Mouse (Mus musculus) MEL (cell line): ENCODE measurements at regions not wholly inside any gene's neighbourhood (a gene's known extent, or its start where the extent isn't known, plus 50 kb on each side); places are given as distances from the start of the nearest gene placed in this dataset.

Experiments
- DNase-seq: peaks from one replicate; pipeline ENCODE4 v3.0.0; 2011; ENCODE audit warnings: low read depth, low spot score
- H3K27ac ChIP-seq: 2 replicates; pipeline ENCODE4 v1.5.1; 2012; ENCODE audit warnings: low read depth, mild to moderate bottlenecking, control low read depth, low read length, moderate library complexity; ENCODE audit not compliant: control insufficient read depth
- H3K27me3 ChIP-seq, 2 experiments: fragments of 150-350 bp in 1 of 2; sonication (generic) in 1 of 2; 2 replicates each; pipeline ENCODE4 v1.6.1; 2012; ENCODE audit warnings: low read length in 2 of 2, mild to moderate bottlenecking in 2 of 2, improper control_type of control experiment in 1 of 2, moderate library complexity in 1 of 2; ENCODE audit not compliant: insufficient read depth in 2 of 2, control insufficient read depth in 1 of 2
- H3K36me3 ChIP-seq, 2 experiments: 2 replicates each; pipeline ENCODE4 v1.6.1; 2012 to 2014; ENCODE audit warnings: low read length in 2 of 2, improper control_type of control experiment in 1 of 2, inconsistent platforms in 1 of 2, mild to moderate bottlenecking in 1 of 2; ENCODE audit not compliant: insufficient read depth in 2 of 2, control insufficient read depth in 1 of 2
- H3K4me1 ChIP-seq, 2 experiments: fragments of 150-350 bp in 1 of 2; sonication (generic) in 1 of 2; 2 replicates each; pipeline ENCODE4 v1.6.1; 2012; ENCODE audit warnings: low read length in 2 of 2, improper control_type of control experiment in 1 of 2, mild to moderate bottlenecking in 1 of 2; ENCODE audit not compliant: insufficient read depth in 2 of 2, control insufficient read depth in 1 of 2
- H3K4me3 ChIP-seq, 2 experiments: fragments of 150-350 bp in 1 of 2; sonication (generic) in 1 of 2; 2 replicates each; pipeline ENCODE4 v1.5.1; 2012; ENCODE audit warnings: low read depth in 2 of 2, low read length in 2 of 2, mild to moderate bottlenecking in 2 of 2, moderate library complexity in 2 of 2, control low read depth in 1 of 2, improper control_type of control experiment in 1 of 2; ENCODE audit not compliant: control insufficient read depth in 1 of 2, insufficient read depth in 1 of 2
- H3K79me2 ChIP-seq: 2 replicates; pipeline ENCODE4 v1.6.1; 2012; ENCODE audit warnings: mild to moderate bottlenecking, low read length, moderate library complexity; ENCODE audit not compliant: control insufficient read depth, poor library complexity, insufficient read depth
- H3K9ac ChIP-seq: 2 replicates; pipeline ENCODE4 v1.6.1; 2012; ENCODE audit warnings: low read depth, mild to moderate bottlenecking, control low read depth, low read length, moderate library complexity; ENCODE audit not compliant: control insufficient read depth, poor library complexity, severe bottlenecking
- H3K9me3 ChIP-seq: fragments of 150-350 bp; sonication (generic); replicated peaks from 2 replicates; pipeline ENCODE4 v1.6.1; 2012; ENCODE audit warnings: mild to moderate bottlenecking, low read length, improper control_type of control experiment, moderate library complexity; ENCODE audit not compliant: insufficient read depth
- BHLHE40 ChIP-seq: IDR thresholded peaks from 2 replicates; pipeline ENCODE4 v1.6.1; 2012; ENCODE audit warnings: low read depth, mild to moderate bottlenecking, inconsistent platforms, low read length, improper control_type of control experiment, borderline replicate concordance
- CHD2 ChIP-seq: IDR thresholded peaks from 2 replicates; pipeline ENCODE4 v1.6.1; 2011; ENCODE audit warnings: low read length, improper control_type of control experiment
- ELF1 ChIP-seq: IDR thresholded peaks from 2 replicates; pipeline ENCODE4 v1.6.1; 2014; ENCODE audit warnings: low read depth, mild to moderate bottlenecking, inconsistent platforms, low read length, improper control_type of control experiment, moderate library complexity
- ETS1 ChIP-seq: IDR thresholded peaks from 2 replicates; pipeline ENCODE4 v1.6.1; 2012; ENCODE audit warnings: low read depth, mild to moderate bottlenecking, inconsistent platforms, low read length, improper control_type of control experiment, moderate library complexity
- GABPA ChIP-seq: IDR thresholded peaks from 2 replicates; pipeline ENCODE4 v1.6.1; 2012; ENCODE audit warnings: low read depth, mild to moderate bottlenecking, inconsistent platforms, low read length, improper control_type of control experiment, moderate library complexity
- GATA1 ChIP-seq: IDR thresholded peaks from 2 replicates; pipeline ENCODE4 v1.6.1; 2011; ENCODE audit warnings: low read depth, low read length, improper control_type of control experiment
- JUND ChIP-seq: IDR thresholded peaks from 2 replicates; pipeline ENCODE4 v1.6.1; 2011; ENCODE audit warnings: low read depth, mild to moderate bottlenecking, improper control_type of control experiment, low read length
- MAX ChIP-seq: IDR thresholded peaks from 2 replicates; pipeline ENCODE4 v1.6.1; 2011; ENCODE audit warnings: low read length, improper control_type of control experiment
- MAZ ChIP-seq: IDR thresholded peaks from 2 replicates; pipeline ENCODE4 v1.6.1; 2012; ENCODE audit warnings: low read depth, mild to moderate bottlenecking, inconsistent platforms, low read length, improper control_type of control experiment
- NRF1 ChIP-seq: IDR thresholded peaks from 2 replicates; pipeline ENCODE4 v1.6.1; 2014; ENCODE audit warnings: low read depth, mild to moderate bottlenecking, inconsistent platforms, low read length, improper control_type of control experiment, moderate library complexity; ENCODE audit not compliant: poor library complexity, insufficient read depth, severe bottlenecking
- POLR2AphosphoS2 ChIP-seq: IDR thresholded peaks from 2 replicates; pipeline ENCODE4 v1.6.1; 2011; ENCODE audit warnings: low read length, improper control_type of control experiment
- POLR2AphosphoS5 ChIP-seq: IDR thresholded peaks from 2 replicates; pipeline ENCODE4 v1.6.1; 2012; ENCODE audit warnings: low read depth, borderline replicate concordance, mild to moderate bottlenecking, inconsistent platforms, low read length, moderate library complexity, mixed read lengths
- SIN3A ChIP-seq: IDR thresholded peaks from 2 replicates; pipeline ENCODE4 v1.6.1; 2012; ENCODE audit warnings: low read length, improper control_type of control experiment, inconsistent platforms
- SMC3 ChIP-seq: IDR thresholded peaks from 2 replicates; pipeline ENCODE4 v1.6.1; 2011; ENCODE audit warnings: low read depth, low read length, improper control_type of control experiment
- USF1 ChIP-seq: IDR thresholded peaks from 2 replicates; pipeline ENCODE4 v1.6.1; 2014; ENCODE audit warnings: low read depth, mild to moderate bottlenecking, inconsistent platforms, low read length, improper control_type of control experiment, moderate library complexity
- USF2 ChIP-seq, 2 experiments: IDR thresholded peaks; 2 replicates each; pipeline ENCODE4 v1.6.1; 2011 to 2012; ENCODE audit warnings: improper control_type of control experiment in 2 of 2, low read length in 2 of 2, borderline replicate concordance in 1 of 2, inconsistent platforms in 1 of 2, low read depth in 1 of 2, mild to moderate bottlenecking in 1 of 2; ENCODE audit not compliant: insufficient read depth in 1 of 2
- ZMIZ1 ChIP-seq: IDR thresholded peaks from 2 replicates; pipeline ENCODE4 v1.6.1; 2012; ENCODE audit warnings: low read depth, mild to moderate bottlenecking, inconsistent platforms, low read length, improper control_type of control experiment, moderate library complexity
- ZNF384 ChIP-seq: IDR thresholded peaks from 2 replicates; pipeline ENCODE4 v1.6.1; 2012; ENCODE audit warnings: low read depth, mild to moderate bottlenecking, inconsistent platforms, low read length, improper control_type of control experiment

DNA sequence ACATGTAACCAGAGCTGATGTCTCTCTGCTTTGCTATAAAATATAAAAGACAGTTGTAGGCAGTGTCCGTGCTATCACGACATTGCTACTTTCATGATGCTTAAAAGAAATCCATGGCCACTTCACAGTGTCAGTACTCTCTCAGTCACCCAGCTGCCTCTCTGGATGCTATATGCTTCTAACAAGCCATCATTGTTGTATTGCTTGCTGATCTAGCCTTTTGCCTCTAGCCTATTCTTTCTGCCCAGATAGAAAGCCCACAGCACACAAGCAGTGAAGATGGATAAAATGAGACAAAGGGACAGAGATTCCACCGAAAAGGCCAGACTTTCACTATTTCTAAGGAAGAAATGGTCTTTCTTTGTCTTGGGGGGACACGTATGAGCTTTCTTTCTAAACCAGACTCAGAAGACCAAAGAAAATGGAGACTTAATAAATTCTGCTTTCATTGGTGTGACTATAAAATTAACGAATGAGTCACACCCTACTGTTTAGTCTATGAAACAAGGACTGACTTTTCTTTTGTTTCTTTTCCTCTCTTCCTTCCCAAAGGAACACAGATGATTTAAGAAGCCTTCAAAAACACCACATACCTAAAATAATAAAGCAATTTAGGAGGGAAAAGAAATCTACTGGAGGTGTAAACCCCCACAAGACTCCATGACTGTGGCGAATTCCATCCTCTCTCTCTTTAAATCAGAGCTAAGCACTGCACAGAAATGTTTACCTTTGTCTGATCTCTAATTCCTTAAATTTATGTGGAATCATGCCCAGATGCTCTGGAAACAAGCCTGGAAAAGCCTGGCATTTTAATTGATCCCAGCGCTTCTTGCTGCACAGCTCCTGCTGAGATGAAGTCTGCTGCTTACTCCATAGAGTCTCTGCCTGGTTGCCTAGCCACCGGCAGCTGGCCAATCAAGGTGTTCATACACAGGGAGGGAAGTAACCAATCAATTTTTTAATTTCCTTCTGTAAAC lies 89.6 kb upstream of the Gas2 start:
- no peak for DNase-seq
- no peak overlapping the region for H3K9ac ChIP-seq
- H3K4me3 ChIP-seq, result no peak overlapping the region
- no peaks in the 10 kb centered on the region for H3K9me3 ChIP-seq
- no peaks in the 10 kb centered on the region for H3K36me3 ChIP-seq
- H3K4me1 ChIP-seq, result no peaks in the 10 kb centered on the region
- H3K27ac ChIP-seq, result no peak overlapping the region
- no peaks in the 10 kb centered on the region for H3K79me2 ChIP-seq
- no peak for TF ChIP-seq ZMIZ1
- TF ChIP-seq ETS1, result no peak
- no peak for TF ChIP-seq GATA1
- no peak for TF ChIP-seq JUND
- no peak for TF ChIP-seq SIN3A
- no peak for TF ChIP-seq SMC3
- no peak for TF ChIP-seq NRF1
- no peak for TF ChIP-seq POLR2AphosphoS5
- TF ChIP-seq POLR2AphosphoS2, result no peak
- no peak for TF ChIP-seq ELF1
- H3K27me3 ChIP-seq, result no peaks in the 10 kb centered on the region

DNA sequence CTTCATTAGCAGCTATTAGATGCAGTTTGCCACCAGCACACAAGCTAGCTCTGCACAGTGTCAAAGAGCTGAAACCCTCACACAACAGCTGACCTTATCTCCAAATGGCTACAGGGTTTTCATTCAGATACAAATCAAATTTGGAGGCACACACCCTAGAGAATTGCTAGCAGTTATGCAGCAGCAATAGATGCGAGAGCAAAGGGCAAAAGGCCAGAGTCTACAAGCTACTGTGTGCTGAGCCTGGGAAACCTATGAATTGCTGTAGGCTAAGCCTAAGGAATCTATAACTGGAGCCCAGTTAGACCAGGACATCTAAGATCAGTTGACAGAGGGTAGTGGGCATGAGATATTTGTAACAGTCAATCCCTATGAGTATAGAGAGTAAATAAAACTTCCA lies 85.8 kb upstream of the Gas2 start:
- no peak overlapping the region for H3K9ac ChIP-seq
- TF ChIP-seq USF1 (no peak), MAX (no peak), ZNF384 (no peak), GABPA (no peak), ELF1 (no peak), CHD2 (no peak), BHLHE40 (no peak), ZMIZ1 (no peak), MAZ (no peak), USF2 (IDR thresholded peaks at IDR 0.05; ENCODE audit: borderline replicate concordance in 1 of 2, insufficient read depth in 1 of 2, low read depth in 1 of 2, low read length in 2 of 2) (no peak)
- TF ChIP-seq, all 39 proteins: peak for 0
- Histone ChIP-seq H3K27ac (no peak overlapping the region), H3K79me2 (no peaks in the 10 kb centered on the region), H3K4me3 (no peak overlapping the region), H3K27me3 (no peaks in the 10 kb centered on the region), H3K36me3 (no peaks in the 10 kb centered on the region), H3K9me3 (no peaks in the 10 kb centered on the region), H3K4me1 (no peaks in the 10 kb centered on the region)
- DNase-seq, result no peak
